Mouse (Mus musculus) kidney, embryonic 15.5 days (tissue): Measurements from ENCODE around the gene Trim2. TPM values are rescaled to one million over a fixed set of nuclear protein-coding genes. Genes with fewer than 3 reads are reported as not detected.
A peak's percentile ranks its signal among the peaks of the same experiment; 100 is the strongest.

Source experiments
- ATAC-seq: fragments of 200-750 bp; cut with Nextera tagmentation; replicated peaks from 2 replicates; pipeline ENCODE4 v1.8.0; 2017; ENCODE audit warnings: moderate TSS enrichment; ENCODE audit not compliant: low FRiP score
- H3K27ac ChIP-seq: fragments of 300-500 bp; sonication (generic); 2 replicates; pipeline ENCODE4 v1.5.1; 2015; ENCODE audit warnings: mild to moderate bottlenecking, inconsistent platforms
- H3K27me3 ChIP-seq: fragments of 300-500 bp; sonication (generic); 2 replicates; pipeline ENCODE4 v1.6.1; 2015; ENCODE audit warnings: inconsistent platforms
- H3K36me3 ChIP-seq: fragments of 300-500 bp; sonication (generic); 2 replicates; pipeline ENCODE4 v1.6.1; 2015; ENCODE audit warnings: inconsistent platforms
- H3K4me1 ChIP-seq: fragments of 300-500 bp; sonication (generic); 2 replicates; pipeline ENCODE4 v1.6.1; 2015; ENCODE audit warnings: inconsistent platforms
- H3K4me2 ChIP-seq: fragments of 300-500 bp; sonication (generic); 2 replicates; pipeline ENCODE4 v1.6.1; 2015; ENCODE audit warnings: moderate library complexity, mild to moderate bottlenecking, inconsistent platforms
- H3K4me3 ChIP-seq: fragments of 300-500 bp; sonication (generic); replicated peaks from 2 replicates; pipeline ENCODE4 v1.5.1; 2015; ENCODE audit warnings: mild to moderate bottlenecking, inconsistent platforms
- H3K9ac ChIP-seq: fragments of 300-500 bp; sonication (generic); 2 replicates; pipeline ENCODE4 v1.6.1; 2015; ENCODE audit warnings: mild to moderate bottlenecking, inconsistent platforms
- H3K9me3 ChIP-seq: fragments of 300-500 bp; sonication (generic); replicated peaks from 2 replicates; pipeline ENCODE4 v1.6.1; 2016; ENCODE audit warnings: inconsistent platforms
- WGBS: fragments of 180-500 bp; shearing (Covaris S2); methylation state at CpG from one replicate; pipeline ENCODE4 v1.1.7; 2015; ENCODE audit warnings: mixed read lengths; 5-methylcytosine and 5-hydroxymethylcytosine counted together
- polyA plus RNA-seq: library from polyadenylated mRNA; unstranded; fragments of >200 nt; fragmentation: Nextera tagmentation; extraction: Ambion mirVana; gene quantifications from 2 replicates; pipeline ENCODE4 v1.2.1, GENCODE M21; 2015

Trim2 gene
- polyA plus RNA-seq, 1 experiment from 2014 or later: 27.8 TPM

DNA sequence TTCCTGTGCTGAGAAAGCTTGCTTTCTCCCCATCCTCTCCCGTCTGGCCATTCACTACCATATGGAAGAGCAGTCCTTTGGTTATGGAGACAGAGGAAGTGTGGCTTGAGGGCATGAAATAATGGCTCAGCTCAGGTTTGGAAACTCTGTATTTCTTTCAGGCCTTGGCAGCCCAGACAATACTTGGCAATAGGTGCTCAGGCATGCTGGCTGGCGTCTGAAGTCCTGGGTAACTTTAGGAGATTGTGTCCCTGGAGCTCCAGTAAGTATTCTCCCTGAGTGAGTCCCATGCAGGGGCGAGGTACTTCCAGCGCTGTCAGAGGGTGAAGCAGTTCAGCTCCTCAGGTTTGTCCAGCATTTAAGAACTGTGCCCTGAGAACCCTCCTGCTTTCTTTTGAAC lies 27.9 kb downstream of the Trim2 start:
- WGBS: 83% methylated on average over 4 of the region's 4 CpGs

DNA sequence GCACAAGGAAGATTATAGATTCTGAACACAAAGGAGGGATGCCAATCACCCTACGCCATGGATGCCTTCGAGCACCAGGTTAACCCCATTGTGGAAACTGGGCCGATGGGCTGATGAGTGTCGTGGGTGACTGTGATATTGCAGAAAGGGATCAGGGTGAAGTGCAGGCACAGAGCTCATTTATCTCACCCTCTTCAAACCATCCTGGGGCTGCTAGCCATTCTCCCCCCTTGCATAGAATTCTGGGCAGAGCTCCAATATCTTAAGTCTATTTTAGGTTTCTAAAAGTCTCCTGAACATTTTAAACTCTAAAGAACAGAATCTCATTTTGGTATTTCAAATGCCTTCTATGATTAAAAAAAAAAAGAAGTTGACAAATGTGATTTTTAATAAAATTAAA lies 31.6 kb downstream of the Trim2 start:
- no peak overlapping the region for H3K27ac ChIP-seq
- no peak overlapping the region for H3K4me3 ChIP-seq
- no peak overlapping the region for H3K9ac ChIP-seq
- peaks cover 26% of the 10 kb centered on the region for H3K4me1 ChIP-seq
- ATAC-seq: no peak
- H3K9me3 ChIP-seq: no peaks in the 10 kb centered on the region
- H3K4me2 ChIP-seq: no peak overlapping the region
- no peaks in the 10 kb centered on the region for H3K36me3 ChIP-seq
- no peaks in the 10 kb centered on the region for H3K27me3 ChIP-seq
- 82% methylated on average over 4 of the region's 4 CpGs for WGBS

More for the DNA sequence above, 27.9 kb downstream of the Trim2 start:
- Histone ChIP-seq H3K4me3 (no peak overlapping the region), H3K36me3 (no peaks in the 10 kb centered on the region), H3K4me1 (peaks cover 34% of the 10 kb centered on the region), H3K9me3 (no peaks in the 10 kb centered on the region), H3K27ac (no peak overlapping the region), H3K9ac (no peak overlapping the region), H3K27me3 (no peaks in the 10 kb centered on the region), H3K4me2 (no peak overlapping the region)
- no peak for ATAC-seq

DNA sequence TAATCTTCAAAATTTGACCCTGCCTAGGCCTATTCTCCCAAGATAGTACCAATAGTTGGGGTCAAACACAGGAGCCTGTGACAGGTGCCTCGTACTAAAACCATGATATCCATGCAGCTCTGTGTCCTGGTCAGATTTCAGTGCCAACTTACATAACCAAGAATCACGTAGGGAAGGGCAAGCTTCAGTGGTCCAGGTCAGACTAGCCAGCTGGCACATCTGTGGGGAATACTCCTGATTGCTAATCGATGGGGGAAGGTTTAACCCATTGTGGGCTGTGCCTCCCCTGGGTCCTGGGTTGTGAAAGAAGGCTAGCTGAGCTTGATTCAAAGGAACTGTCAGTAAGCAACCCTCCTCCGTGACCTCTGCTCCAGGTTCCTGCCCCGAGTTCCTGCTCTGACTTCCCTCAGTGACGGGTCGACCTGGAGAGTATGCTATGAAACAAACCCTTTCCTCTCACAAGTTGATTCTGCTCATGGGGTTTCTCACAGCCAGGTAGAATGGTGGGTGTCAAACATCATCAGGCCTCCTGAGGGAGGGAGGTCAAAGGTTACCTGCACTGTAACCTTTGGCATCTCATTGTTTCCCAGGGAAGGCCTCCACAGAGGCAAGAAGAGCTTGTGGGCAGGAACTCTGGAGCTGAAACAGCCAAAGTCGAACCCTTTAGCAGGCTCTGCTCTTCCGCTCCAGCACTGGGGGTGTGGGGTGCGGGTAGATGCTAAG lies 34.2 kb downstream of the Trim2 start:
- H3K9ac ChIP-seq: no peak overlapping the region
- no peak overlapping the region for H3K4me3 ChIP-seq
- no peaks in the 10 kb centered on the region for H3K36me3 ChIP-seq
- 78% methylated on average over 10 of the region's 10 CpGs for WGBS
- H3K4me1 ChIP-seq: peaks cover 43% of the 10 kb centered on the region
- H3K27me3 ChIP-seq: 0 out of 2 replicates have a peak, but pooled peaks cover 7% of the 10 kb centered on the region
- H3K27ac ChIP-seq: no peak overlapping the region
- no peak overlapping the region for H3K4me2 ChIP-seq
- ATAC-seq: no peak
- no peaks in the 10 kb centered on the region for H3K9me3 ChIP-seq

DNA sequence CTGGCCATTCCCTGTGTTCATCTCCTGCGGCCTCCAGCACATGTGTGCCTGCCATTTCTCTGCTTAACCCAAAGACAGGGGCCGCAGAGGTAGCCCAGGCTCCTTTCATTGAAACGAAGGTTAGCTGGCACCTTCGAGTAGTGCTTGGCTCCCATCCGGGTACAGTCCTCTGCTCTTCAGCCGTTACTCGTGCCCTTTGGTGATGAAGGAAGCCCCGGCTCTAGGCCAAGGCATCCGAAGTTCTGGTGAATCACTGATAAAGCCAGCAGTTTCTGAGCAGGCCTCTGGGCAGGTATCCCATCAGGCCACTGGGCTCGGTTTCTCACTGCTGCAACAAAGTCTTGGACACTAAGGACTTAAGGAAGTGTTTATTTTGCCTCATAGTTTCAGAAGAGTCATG lies 34.9 kb downstream of the Trim2 start:
- no peak overlapping the region for H3K27ac ChIP-seq
- H3K4me3 ChIP-seq: no peak overlapping the region
- 86% methylated on average over 10 of the region's 10 CpGs for WGBS
- peaks cover 43% of the 10 kb centered on the region for H3K4me1 ChIP-seq
- no peak for ATAC-seq
- no peak overlapping the region for H3K9ac ChIP-seq
- H3K4me2 ChIP-seq: no peak overlapping the region
- no peaks in the 10 kb centered on the region for H3K36me3 ChIP-seq
- 0 out of 2 replicates have a peak, but pooled peaks cover 7% of the 10 kb centered on the region for H3K27me3 ChIP-seq
- no peaks in the 10 kb centered on the region for H3K9me3 ChIP-seq

DNA sequence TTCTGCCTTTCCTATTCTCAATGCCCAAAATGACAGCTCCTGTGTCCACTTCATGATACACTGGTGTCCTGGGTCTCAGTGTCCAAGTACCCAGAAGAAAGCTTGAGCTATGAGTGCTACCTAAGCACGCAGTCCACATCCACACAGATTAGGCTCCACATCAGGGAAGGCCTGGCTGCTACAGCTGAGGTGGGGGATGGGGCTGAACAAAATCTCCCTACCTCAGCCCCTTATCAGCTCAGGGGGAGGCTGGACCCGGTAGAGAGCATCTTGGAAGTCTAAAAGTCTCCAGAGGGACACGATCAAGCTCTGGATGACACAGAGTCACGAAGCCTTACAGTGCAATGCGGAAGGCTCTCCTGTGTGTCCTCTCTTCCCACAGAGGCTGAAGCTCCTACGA lies 35.6 kb downstream of the Trim2 start:
- H3K4me3 ChIP-seq: no peak overlapping the region; the same call in 1 of the 2 replicates
- H3K4me1 ChIP-seq: peaks cover 43% of the 10 kb centered on the region
- no peak overlapping the region for H3K9ac ChIP-seq
- no peaks in the 10 kb centered on the region for H3K36me3 ChIP-seq
- ATAC-seq: peak; percentile 8; the same call in 1 of the 2 replicates
- H3K4me2 ChIP-seq: peak overlapping the region; percentile 53; the same call in 1 of the 2 replicates
- no peaks in the 10 kb centered on the region for H3K9me3 ChIP-seq
- 0 out of 2 replicates have a peak, but pooled peaks cover 7% of the 10 kb centered on the region for H3K27me3 ChIP-seq
- WGBS: 49% methylated on average over 6 of the region's 6 CpGs
- peak overlapping the region; percentile 78 for H3K27ac ChIP-seq

DNA sequence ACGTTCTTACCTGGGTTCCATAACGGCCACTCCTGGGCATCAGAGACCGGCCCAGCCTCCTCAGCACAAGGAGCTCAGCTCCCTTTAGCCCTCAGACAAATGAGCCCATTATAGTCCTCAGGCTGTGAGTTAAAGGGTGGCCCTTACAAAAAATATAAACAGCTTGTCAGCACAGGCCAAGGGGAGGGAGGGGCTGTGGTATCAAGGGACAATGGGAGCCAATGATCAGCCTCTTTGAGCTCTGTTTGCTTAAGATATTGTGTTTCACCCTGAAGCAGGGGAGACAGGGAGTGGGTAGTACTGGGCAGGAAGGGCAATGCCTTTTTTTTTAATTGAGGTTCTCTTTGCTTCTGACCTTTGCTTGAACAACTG lies 36.1 kb downstream of the Trim2 start:
- Histone ChIP-seq H3K4me3 (peak overlapping the region; percentile 39), H3K9me3 (no peaks in the 10 kb centered on the region), H3K27me3 (0 out of 2 replicates have a peak, but pooled peaks cover 7% of the 10 kb centered on the region), H3K4me2 (peak overlapping the region; percentile 53), H3K9ac (peak overlapping the region; percentile 1; the same call in 1 of the 2 replicates), H3K27ac (peak overlapping the region; percentile 78), H3K4me1 (peaks cover 43% of the 10 kb centered on the region), H3K36me3 (no peaks in the 10 kb centered on the region)
- peak; percentile 81 for ATAC-seq
- WGBS: 3% methylated on average over 3 of the region's 3 CpGs

DNA sequence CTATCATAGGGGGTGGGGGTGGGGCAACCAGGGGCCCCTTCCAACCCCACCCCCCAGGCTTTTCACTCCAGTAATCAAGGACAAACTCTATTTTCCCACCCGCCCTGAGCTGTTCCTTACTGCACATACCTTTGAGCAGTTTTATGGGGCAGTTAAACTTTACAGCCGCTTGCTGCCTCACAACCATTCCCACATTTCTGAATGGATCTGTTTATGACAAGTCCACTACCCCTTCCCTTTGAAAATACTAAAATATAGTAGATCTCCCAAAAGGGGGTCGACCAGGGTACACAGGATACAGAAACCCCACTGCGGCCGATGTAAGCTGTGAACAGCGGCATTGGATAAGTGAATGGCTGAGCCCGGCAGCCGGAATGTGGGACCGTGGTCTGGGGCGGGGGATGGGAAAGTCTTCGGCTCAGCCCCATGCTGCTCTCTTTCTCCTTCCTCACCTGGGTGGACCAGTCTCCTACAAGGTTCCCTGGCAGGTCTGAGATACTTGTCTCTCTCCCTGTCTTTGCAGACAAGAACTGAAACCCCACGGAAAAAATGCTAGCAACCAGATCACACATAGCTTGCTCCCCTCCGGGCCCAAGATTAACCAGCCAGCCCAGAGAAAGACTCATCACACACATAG lies 36.6 kb downstream of the Trim2 start:
- 0 out of 2 replicates have a peak, but pooled peaks cover 7% of the 10 kb centered on the region for H3K27me3 ChIP-seq
- H3K4me2 ChIP-seq: peak overlapping the region; percentile 53
- no peaks in the 10 kb centered on the region for H3K36me3 ChIP-seq
- H3K9ac ChIP-seq: peak overlapping the region; percentile 1; the same call in 1 of the 2 replicates
- peak overlapping the region; percentile 39 for H3K4me3 ChIP-seq
- peak overlapping the region; percentile 78 for H3K27ac ChIP-seq
- ATAC-seq: peak; percentile 68
- WGBS: 7% methylated on average over 13 of the region's 13 CpGs
- no peaks in the 10 kb centered on the region for H3K9me3 ChIP-seq
- H3K4me1 ChIP-seq: peaks cover 43% of the 10 kb centered on the region

DNA sequence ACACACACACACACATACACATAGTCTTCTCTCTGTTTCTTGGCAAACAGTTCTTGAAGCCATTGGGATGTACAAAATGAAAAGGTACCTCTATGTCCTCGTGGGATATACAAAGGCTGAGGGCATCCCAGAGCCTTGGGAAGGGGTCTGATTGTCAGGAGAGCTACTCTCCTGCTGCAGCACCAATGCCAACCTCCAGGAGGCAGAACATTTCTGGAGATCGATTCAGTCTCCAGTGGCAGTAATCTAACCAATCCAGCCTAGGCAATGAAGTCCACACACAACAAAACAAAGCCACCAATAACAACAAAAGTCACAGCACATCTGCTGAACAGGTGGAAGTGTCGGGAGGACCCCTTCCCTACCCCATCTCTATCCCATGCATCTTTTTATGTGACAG lies 38.2 kb downstream of the Trim2 start:
- Histone ChIP-seq H3K9me3 (no peaks in the 10 kb centered on the region), H3K27ac (peak overlapping the region; percentile 78), H3K27me3 (0 out of 2 replicates have a peak, but pooled peaks cover 7% of the 10 kb centered on the region), H3K9ac (no peak overlapping the region), H3K36me3 (no peaks in the 10 kb centered on the region), H3K4me1 (peaks cover 43% of the 10 kb centered on the region), H3K4me3 (peak overlapping the region; percentile 39), H3K4me2 (peak overlapping the region; percentile 53)
- 38% methylated on average over 3 of the region's 3 CpGs for WGBS
- ATAC-seq: no peak

DNA sequence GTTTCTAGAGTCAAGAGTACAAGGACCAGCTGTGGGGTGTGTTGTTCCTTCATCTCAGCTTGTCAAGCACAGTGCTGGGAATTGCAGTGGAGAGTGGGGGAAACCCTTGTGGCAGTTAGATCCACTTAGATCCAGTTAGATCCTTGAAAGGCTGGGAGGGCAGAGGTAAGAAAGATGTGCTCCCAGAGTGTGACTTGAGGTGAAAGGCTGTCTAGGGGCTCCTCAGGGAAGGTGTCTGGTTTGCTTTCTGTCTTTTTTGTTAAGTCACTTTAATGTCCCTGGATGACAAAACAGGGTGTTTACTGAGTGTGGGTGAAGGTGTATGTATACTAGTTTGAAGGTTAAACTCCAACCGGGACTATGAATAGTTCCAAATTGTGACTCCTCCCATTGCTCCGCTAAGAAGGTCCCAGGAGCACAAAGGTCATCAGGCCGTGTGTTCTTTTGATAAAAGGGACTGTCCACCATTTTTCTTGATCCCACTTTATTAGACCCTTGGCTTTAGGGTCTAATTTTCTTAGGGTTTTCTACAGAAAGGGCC lies 40.2 kb downstream of the Trim2 start:
- 74% methylated on average over 3 of the region's 3 CpGs for whole genome bisulfite sequencing
- Histone ChIP-seq H3K4me2 (no peak overlapping the region), H3K36me3 (no peaks in the 10 kb centered on the region), H3K4me1 (peaks cover 30% of the 10 kb centered on the region), H3K27me3 (0 out of 2 replicates have a peak, but pooled peaks cover 7% of the 10 kb centered on the region), H3K9me3 (no peaks in the 10 kb centered on the region), H3K27ac (no peak overlapping the region), H3K4me3 (no peak overlapping the region), H3K9ac (no peak overlapping the region)
- ATAC-seq: no peak

DNA sequence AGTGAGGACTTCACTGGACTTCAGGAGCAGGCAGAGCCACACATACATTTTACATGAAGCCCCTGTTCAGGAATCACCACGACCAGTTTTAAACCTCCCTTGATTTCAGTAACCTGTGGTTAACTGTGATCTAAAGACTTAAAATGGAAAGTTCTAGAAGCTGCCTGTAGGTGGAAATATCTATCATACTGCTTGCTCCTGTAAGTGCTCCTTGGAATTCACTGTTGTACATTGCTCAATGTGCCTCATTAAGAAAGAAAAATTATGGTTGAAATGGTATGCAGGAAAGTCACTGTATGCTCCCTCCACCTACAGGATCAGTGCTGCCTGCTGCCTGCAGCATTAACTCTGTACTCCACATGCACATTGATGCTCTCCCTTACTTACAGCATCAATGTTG lies 41.6 kb downstream of the Trim2 start:
- no peaks in the 10 kb centered on the region for H3K9me3 ChIP-seq
- WGBS: 64% methylated on average over 1 of the region's 1 CpGs
- H3K4me1 ChIP-seq: peaks cover 29% of the 10 kb centered on the region
- H3K36me3 ChIP-seq: no peaks in the 10 kb centered on the region
- ATAC-seq: no peak
- no peak overlapping the region for H3K9ac ChIP-seq
- H3K27me3 ChIP-seq: 0 out of 2 replicates have a peak, but pooled peaks cover 11% of the 10 kb centered on the region
- H3K4me2 ChIP-seq: no peak overlapping the region
- H3K27ac ChIP-seq: no peak overlapping the region
- no peak overlapping the region for H3K4me3 ChIP-seq

DNA sequence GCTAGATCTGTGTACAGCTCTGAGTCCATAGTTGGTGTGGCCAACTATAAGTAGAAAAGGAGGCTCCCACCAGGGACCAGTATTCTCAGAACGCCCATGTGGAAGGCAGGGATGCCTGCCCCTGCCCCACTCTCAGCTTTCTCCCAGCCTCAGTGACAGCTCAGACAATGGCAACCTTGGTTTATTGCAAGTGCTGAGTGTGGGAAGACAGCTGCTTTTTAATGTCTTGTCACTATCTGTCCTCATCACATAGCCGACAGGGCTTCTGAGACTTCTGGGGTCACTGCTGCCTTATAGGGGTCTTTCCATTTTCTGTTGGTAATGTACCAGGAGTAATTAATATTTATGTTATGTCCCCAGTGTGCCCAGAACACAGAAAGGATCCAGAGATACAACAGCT lies 42.3 kb downstream of the Trim2 start:
- Histone ChIP-seq H3K27me3 (0 out of 2 replicates have a peak, but pooled peaks cover 9% of the 10 kb centered on the region), H3K9me3 (no peaks in the 10 kb centered on the region), H3K4me2 (no peak overlapping the region), H3K27ac (no peak overlapping the region), H3K4me1 (peaks cover 25% of the 10 kb centered on the region), H3K36me3 (no peaks in the 10 kb centered on the region), H3K9ac (no peak overlapping the region), H3K4me3 (no peak overlapping the region)
- ATAC-seq: no peak
- 55% methylated on average over 2 of the region's 2 CpGs for WGBS

DNA sequence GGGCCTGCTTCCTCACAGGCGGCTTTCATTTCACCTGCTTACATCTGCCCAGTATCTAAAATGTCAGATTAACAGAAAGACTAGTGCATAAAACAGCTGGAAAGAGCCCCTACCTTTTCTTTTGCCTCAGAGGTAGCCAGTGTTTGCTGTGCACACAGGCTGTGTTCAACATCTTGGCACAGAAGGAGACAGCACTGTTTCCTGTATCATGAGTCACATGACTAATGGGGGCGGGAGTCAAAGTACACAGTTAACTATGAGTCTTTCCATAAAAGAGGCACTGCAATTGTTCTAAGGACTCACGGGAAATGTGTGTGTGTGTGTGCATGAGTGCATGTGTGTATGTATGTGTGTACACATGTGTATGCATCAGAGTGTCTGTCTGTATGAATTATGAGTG lies 43.9 kb downstream of the Trim2 start:
- Histone ChIP-seq H3K27ac (no peak overlapping the region), H3K9me3 (no peaks in the 10 kb centered on the region), H3K4me1 (peaks cover 29% of the 10 kb centered on the region), H3K4me2 (no peak overlapping the region), H3K27me3 (0 out of 2 replicates have a peak, but pooled peaks cover 4% of the 10 kb centered on the region), H3K9ac (no peak overlapping the region), H3K4me3 (no peak overlapping the region), H3K36me3 (no peaks in the 10 kb centered on the region)
- ATAC-seq: no peak
- WGBS: 77% methylated on average over 3 of the region's 3 CpGs
